Mouse (Mus musculus) midbrain, embryonic 16.5 days (tissue): ENCODE measurements around the gene Fam189a1. TPM values are rescaled to one million over a fixed set of nuclear protein-coding genes. Genes with fewer than 3 reads are reported as not detected.

ENCODE experiments used
- ATAC-seq: fragments of 200-750 bp; cut with Nextera tagmentation; 2 replicates; pipeline ENCODE4 v1.8.0; 2017; ENCODE audit warnings: moderate TSS enrichment
- H3K27ac ChIP-seq: fragments of 300-500 bp; sonication (generic); 2 replicates; pipeline ENCODE4 v1.5.1; 2014; ENCODE audit warnings: mild to moderate bottlenecking, low read length, mixed read lengths
- H3K27me3 ChIP-seq: fragments of 300-500 bp; sonication (generic); 2 replicates; pipeline ENCODE4 v1.6.1; 2014; ENCODE audit warnings: low read depth, low read length, mixed read lengths; ENCODE audit not compliant: control insufficient read depth, insufficient read depth
- H3K36me3 ChIP-seq: fragments of 300-500 bp; sonication (generic); 2 replicates; pipeline ENCODE4 v1.6.1; 2014; ENCODE audit warnings: mild to moderate bottlenecking, low read length, moderate library complexity, mixed read lengths; ENCODE audit not compliant: control insufficient read depth, insufficient read depth
- H3K4me1 ChIP-seq: fragments of 300-500 bp; sonication (generic); 2 replicates; pipeline ENCODE4 v1.6.1; 2014; ENCODE audit warnings: mild to moderate bottlenecking, low read length, mixed read lengths; ENCODE audit not compliant: control insufficient read depth, insufficient read depth
- H3K4me2 ChIP-seq: fragments of 300-500 bp; sonication (generic); 2 replicates; pipeline ENCODE4 v1.6.1; 2014; ENCODE audit warnings: mild to moderate bottlenecking, low read length, mixed read lengths
- H3K4me3 ChIP-seq: fragments of 300-500 bp; sonication (generic); 2 replicates; pipeline ENCODE4 v1.5.1; 2014; ENCODE audit warnings: low read depth, mild to moderate bottlenecking, low read length, moderate library complexity, mixed read lengths
- H3K9ac ChIP-seq: fragments of 300-500 bp; sonication (generic); 2 replicates; pipeline ENCODE4 v1.6.1; 2014; ENCODE audit warnings: low read depth, low read length, mixed read lengths
- H3K9me3 ChIP-seq: fragments of 300-500 bp; sonication (generic); replicated peaks from 2 replicates; pipeline ENCODE4 v1.6.1; 2014; ENCODE audit warnings: mild to moderate bottlenecking, low read length, mixed read lengths; ENCODE audit not compliant: control insufficient read depth, poor library complexity, severe bottlenecking
- WGBS: fragments of 180-500 bp; shearing (Covaris S2); extraction: QIAGEN DNeasy Blood & Tissue Kit; methylation state at CpG from one replicate; pipeline ENCODE4 v1.1.7; 2014; 5-methylcytosine and 5-hydroxymethylcytosine counted together
- polyA plus RNA-seq: library from polyadenylated mRNA; unstranded; fragments of >200 nt; fragmentation: Nextera tagmentation; extraction: Ambion mirVana; gene quantifications from 2 replicates; pipeline ENCODE4 v1.2.1, GENCODE M21; 2015

Gene Fam189a1
- polyA plus RNA-seq, 1 experiment from 2014 or later, result 7.6 TPM

DNA sequence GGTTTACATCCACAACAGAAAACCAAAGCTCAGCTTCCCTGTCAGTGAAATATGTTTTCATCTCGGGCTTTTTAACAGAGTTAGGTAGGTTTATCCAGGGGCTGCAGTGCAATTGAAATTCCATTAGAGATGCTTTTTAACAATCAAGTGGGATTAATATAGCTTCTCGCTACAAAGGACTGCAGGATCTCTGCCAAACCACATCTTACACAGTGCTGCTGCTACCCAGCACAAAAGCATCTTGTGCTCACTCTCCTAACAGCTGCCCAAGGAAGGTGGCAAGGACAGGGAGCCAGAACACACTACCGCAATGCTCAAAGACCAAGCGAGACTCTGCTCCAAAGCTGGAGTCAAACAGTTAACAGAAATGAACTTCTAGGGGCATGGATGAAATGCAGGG, 219.4 kb downstream of the Fam189a1 start:
- H3K36me3 ChIP-seq, result no peaks in the 10 kb centered on the region
- no peak overlapping the region for H3K4me3 ChIP-seq
- no peaks in the 10 kb centered on the region for H3K27me3 ChIP-seq
- no peak overlapping the region for H3K4me2 ChIP-seq
- H3K4me1 ChIP-seq, result peaks cover 4% of the 10 kb centered on the region; the same call in 1 of the 2 replicates
- no peak for ATAC-seq
- no peak overlapping the region for H3K9ac ChIP-seq
- no peak overlapping the region; the same call in 1 of the 2 replicates for H3K27ac ChIP-seq
- H3K9me3 ChIP-seq, result no peaks in the 10 kb centered on the region
- 58% methylated on average over 4 of the region's 4 CpGs for WGBS

DNA sequence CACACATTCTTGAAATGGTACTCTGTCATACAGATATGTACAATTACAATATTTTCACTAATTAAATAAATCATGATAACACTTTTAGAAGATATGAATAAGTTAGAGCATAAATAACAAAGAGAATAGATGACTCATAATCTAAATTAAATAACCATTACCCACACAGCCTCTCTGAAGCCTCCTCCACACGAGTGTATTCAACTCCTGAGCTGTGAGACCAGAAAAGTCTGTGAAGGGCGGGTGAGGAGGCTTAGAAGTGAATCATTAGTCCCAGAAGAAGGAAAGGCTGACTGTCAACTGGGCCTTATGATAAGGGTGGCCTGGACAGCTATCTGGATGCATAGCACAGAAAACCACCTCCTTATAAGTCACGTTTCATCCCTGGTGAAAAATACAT, 222.3 kb downstream of the Fam189a1 start:
- H3K4me1 ChIP-seq, result peaks cover 8% of the 10 kb centered on the region
- H3K9ac ChIP-seq, result no peak overlapping the region
- 82% methylated on average over 3 of the region's 3 CpGs for WGBS
- H3K9me3 ChIP-seq, result no peaks in the 10 kb centered on the region
- no peaks in the 10 kb centered on the region for H3K36me3 ChIP-seq
- H3K4me2 ChIP-seq, result no peak overlapping the region
- no peak overlapping the region for H3K4me3 ChIP-seq
- H3K27me3 ChIP-seq, result no peaks in the 10 kb centered on the region
- H3K27ac ChIP-seq, result no peak overlapping the region
- ATAC-seq, result no peak

DNA sequence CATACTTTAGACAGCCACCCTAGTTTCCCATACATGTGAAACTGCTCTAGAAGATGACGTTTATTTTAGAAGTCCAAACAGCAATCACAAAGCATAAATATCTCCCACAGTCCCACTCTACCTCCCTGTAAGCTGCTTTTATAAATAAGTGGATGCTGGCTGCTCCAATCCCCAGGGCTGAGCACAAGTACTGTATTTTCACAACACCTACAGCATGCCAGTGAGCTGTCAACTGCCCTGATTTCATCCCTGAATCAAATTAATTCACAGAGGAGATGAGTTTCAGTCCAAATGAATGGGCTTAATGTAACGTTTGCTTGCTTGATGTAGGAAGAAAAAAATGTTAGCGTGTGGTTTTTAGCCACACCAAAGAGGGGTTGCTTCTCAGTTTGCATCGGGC, 225.4 kb downstream of the Fam189a1 start:
- peaks cover 4% of the 10 kb centered on the region for H3K4me1 ChIP-seq
- no peaks in the 10 kb centered on the region for H3K36me3 ChIP-seq
- 0 out of 2 replicates have a peak overlapping the region, but pooled peaks have one; percentile 20 for H3K27ac ChIP-seq
- H3K4me3 ChIP-seq, result no peak overlapping the region
- no peaks in the 10 kb centered on the region for H3K9me3 ChIP-seq
- H3K27me3 ChIP-seq, result no peaks in the 10 kb centered on the region
- H3K4me2 ChIP-seq, result no peak overlapping the region
- 0 out of 2 replicates have a peak, but pooled peaks have one; percentile 42 for ATAC-seq
- 55% methylated on average over 4 of the region's 4 CpGs for WGBS
- H3K9ac ChIP-seq, result no peak overlapping the region

DNA sequence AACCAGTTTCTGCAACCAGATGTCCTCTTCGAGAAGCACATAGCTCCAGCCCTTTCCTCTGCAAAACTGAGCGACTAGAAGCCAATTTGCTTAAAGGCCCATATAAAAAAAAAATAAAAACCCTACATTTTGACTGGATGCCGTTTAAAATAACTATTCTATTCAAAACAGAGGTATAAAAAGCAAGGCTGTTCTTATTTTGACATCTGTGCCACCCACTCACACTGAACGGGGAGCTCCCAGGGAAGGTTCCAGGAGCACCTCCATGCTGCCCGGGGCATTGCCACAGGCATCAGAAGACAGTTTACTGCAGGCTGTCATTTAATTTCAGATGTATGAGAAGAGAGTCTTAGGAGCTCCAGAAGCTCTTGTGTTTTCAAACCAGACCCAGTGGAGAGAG, 232.5 kb downstream of the Fam189a1 start:
- H3K4me2 ChIP-seq, result no peak overlapping the region
- H3K4me3 ChIP-seq, result no peak overlapping the region
- peaks cover 6% of the 10 kb centered on the region for H3K4me1 ChIP-seq
- H3K27me3 ChIP-seq, result no peaks in the 10 kb centered on the region
- ATAC-seq, result no peak
- WGBS, result 71% methylated on average over 5 of the region's 5 CpGs
- H3K36me3 ChIP-seq, result no peaks in the 10 kb centered on the region
- H3K27ac ChIP-seq, result no peak overlapping the region
- H3K9ac ChIP-seq, result no peak overlapping the region
- H3K9me3 ChIP-seq, result no peaks in the 10 kb centered on the region

DNA sequence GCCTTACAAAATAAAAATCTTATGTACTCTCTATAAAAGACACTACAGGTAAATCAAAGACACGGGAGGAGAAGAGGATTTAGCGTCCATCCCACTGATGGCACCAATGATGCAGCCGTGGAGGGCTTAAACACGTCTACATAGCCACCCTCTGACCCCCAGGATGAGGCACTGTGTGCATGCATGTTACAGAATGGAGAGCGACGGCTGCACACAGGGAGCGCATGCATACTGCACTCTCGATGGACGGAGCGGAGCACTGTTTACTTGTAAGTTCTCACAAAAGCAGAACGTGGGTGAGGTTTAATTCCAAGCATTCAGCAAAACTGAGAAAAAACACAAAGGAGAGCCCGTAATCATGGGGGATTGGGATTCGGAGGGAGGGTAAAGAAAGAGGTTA, 235.2 kb downstream of the Fam189a1 start:
- 27% methylated on average over 13 of the region's 13 CpGs for WGBS
- Histone ChIP-seq H3K4me3 (no peak overlapping the region), H3K36me3 (no peaks in the 10 kb centered on the region), H3K27ac (no peak overlapping the region), H3K4me1 (peaks cover 10% of the 10 kb centered on the region), H3K4me2 (peak overlapping the region; percentile 32; the same call in 1 of the 2 replicates), H3K27me3 (no peaks in the 10 kb centered on the region), H3K9me3 (no peaks in the 10 kb centered on the region), H3K9ac (no peak overlapping the region)
- 0 out of 2 replicates have a peak, but pooled peaks have one; percentile 46 for ATAC-seq

DNA sequence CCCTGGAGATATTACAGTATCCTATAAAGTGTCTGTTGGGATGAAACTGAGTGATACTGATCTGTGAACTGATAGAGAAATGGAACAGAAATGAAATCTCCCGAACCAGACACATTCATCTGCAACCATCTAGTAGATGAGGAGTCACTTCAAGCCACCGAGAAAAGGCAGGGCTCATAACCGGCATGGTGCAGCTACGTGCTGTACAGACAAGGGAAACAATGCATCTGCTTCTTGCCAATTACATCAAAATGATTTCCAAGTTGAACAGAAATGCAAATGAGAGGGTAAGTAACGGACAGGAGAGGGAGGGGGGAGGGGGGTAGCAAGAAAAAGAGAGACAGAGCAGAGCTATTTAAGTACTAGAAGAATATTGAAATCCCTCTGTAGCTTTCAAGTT, 235.6 kb downstream of the Fam189a1 start:
- H3K27me3 ChIP-seq, result no peaks in the 10 kb centered on the region
- 18% methylated on average over 5 of the region's 5 CpGs for WGBS
- H3K4me2 ChIP-seq, result peak overlapping the region; percentile 32; the same call in 1 of the 2 replicates
- H3K36me3 ChIP-seq, result no peaks in the 10 kb centered on the region
- H3K4me3 ChIP-seq, result no peak overlapping the region
- peaks cover 10% of the 10 kb centered on the region for H3K4me1 ChIP-seq
- no peak overlapping the region for H3K27ac ChIP-seq
- ATAC-seq, result no peak
- H3K9me3 ChIP-seq, result no peaks in the 10 kb centered on the region
- no peak overlapping the region for H3K9ac ChIP-seq

DNA sequence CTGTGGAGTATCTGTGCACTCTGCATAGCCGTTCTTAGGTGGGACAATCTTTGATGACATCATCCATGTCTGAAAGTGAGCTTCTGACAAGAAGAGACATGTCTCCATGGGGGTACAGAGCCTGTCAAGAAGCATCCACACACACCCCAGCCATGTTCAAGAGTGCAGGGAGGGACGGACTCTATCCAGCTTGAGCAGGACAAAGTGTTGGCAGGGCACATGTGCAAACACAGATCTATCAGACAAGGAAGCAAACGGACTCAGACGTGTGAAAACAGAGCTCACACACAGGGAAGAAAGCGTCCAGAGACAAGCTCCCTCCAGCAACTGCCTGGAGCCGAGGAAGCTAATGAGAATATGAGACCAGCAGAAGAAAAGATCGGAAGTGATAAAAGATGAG, 239.7 kb downstream of the Fam189a1 start:
- no peak overlapping the region for H3K9ac ChIP-seq
- no peaks in the 10 kb centered on the region for H3K27me3 ChIP-seq
- peaks cover 14% of the 10 kb centered on the region for H3K4me1 ChIP-seq
- no peak overlapping the region for H3K4me2 ChIP-seq
- H3K9me3 ChIP-seq, result no peaks in the 10 kb centered on the region
- no peak overlapping the region for H3K4me3 ChIP-seq
- H3K27ac ChIP-seq, result no peak overlapping the region
- no peak for ATAC-seq
- 41% methylated on average over 7 of the region's 7 CpGs for WGBS
- H3K36me3 ChIP-seq, result no peaks in the 10 kb centered on the region

DNA sequence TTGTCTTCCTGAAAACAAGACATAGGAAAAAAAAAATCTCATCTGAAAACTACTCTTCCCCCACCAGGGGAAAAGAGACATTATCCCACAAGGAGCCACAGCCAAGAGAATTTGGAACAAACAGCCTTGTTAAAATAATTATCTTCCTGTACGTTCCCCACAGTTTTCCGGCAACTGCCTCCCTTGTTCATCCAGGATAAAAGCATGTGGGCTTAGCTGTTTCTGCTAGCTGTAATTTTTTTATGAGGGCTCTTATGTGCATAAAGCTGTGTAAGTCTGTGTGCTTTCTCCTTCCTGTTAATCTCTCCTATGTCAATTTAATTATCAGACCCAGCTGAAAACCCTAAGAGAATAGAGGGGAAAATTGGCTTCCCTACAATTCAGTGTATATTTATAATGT, 241.2 kb downstream of the Fam189a1 start:
- Histone ChIP-seq H3K9ac (no peak overlapping the region), H3K27ac (no peak overlapping the region), H3K4me3 (no peak overlapping the region), H3K4me1 (peaks cover 8% of the 10 kb centered on the region), H3K27me3 (no peaks in the 10 kb centered on the region), H3K36me3 (no peaks in the 10 kb centered on the region), H3K4me2 (no peak overlapping the region), H3K9me3 (no peaks in the 10 kb centered on the region)
- 34% methylated on average over 2 of the region's 2 CpGs for whole genome bisulfite sequencing
- no peak for ATAC-seq

DNA sequence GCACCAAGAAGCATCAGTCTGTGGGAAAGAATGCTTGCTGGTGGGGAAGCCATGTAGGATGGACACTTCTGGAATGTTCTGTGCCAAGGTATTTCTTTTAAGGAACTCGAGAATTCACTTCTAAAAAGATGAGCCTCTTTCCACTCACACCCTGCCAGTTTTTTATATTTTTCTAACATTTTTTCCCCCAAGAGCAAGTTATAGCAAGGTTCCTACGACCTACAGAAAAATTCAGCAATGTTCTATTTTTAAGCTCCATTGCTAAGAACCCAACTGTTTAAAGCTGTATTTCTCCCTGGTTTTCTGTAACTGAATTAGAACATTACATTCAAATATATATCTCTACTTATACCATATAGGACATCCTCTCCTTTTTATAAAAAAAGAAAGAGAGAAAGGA, 244.4 kb downstream of the Fam189a1 start:
- H3K4me1 ChIP-seq, result peaks cover 6% of the 10 kb centered on the region
- no peaks in the 10 kb centered on the region for H3K9me3 ChIP-seq
- no peak for ATAC-seq
- 79% methylated on average over 2 of the region's 2 CpGs for whole genome bisulfite sequencing
- no peak overlapping the region for H3K4me2 ChIP-seq
- H3K36me3 ChIP-seq, result no peaks in the 10 kb centered on the region
- no peaks in the 10 kb centered on the region for H3K27me3 ChIP-seq
- H3K4me3 ChIP-seq, result no peak overlapping the region
- no peak overlapping the region for H3K27ac ChIP-seq
- H3K9ac ChIP-seq, result no peak overlapping the region
